Mouse (Mus musculus) G1E (cell line): Measurements from ENCODE around the gene Sel1l2.

Experiments used
- CTCF ChIP-seq: IDR thresholded peaks from 2 replicates; pipeline ENCODE4 v1.5.1; 2012; ENCODE audit warnings: low read depth, low read length, inconsistent platforms, mixed read lengths
- GATA2 ChIP-seq: IDR thresholded peaks from 2 replicates; pipeline ENCODE4 v1.6.1; 2012; ENCODE audit warnings: low read depth, low read length, inconsistent platforms, borderline replicate concordance
- POLR2AphosphoS5 ChIP-seq: IDR thresholded peaks from 2 replicates; pipeline ENCODE4 v1.6.1; 2012; ENCODE audit warnings: low read depth, low read length, inconsistent platforms; ENCODE audit not compliant: insufficient replicate concordance

GRCm38 (mm10) chr2:140254256-140254655 is 135.2 kb downstream of the Sel1l2 start:
- TF ChIP-seq CTCF, result no peak
- no peak for TF ChIP-seq POLR2AphosphoS5
- no peak for TF ChIP-seq GATA2
